Mouse (Mus musculus) heart, embryonic 13.5 days (tissue): ENCODE data around the gene Nppb. TPM values are rescaled to one million over a fixed set of nuclear protein-coding genes. Genes with fewer than 3 reads are reported as not detected.

Source experiments
- ATAC-seq: fragments of 200-750 bp; cut with Nextera tagmentation; 2 replicates; pipeline ENCODE4 v1.8.0; 2017; ENCODE audit warnings: moderate TSS enrichment; ENCODE audit not compliant: insufficient number of reproducible peaks, low FRiP score, low TSS enrichment; ENCODE audit errors: extremely low read depth
- H3K27ac ChIP-seq: fragments of 300-500 bp; sonication (generic); replicated peaks from 2 replicates; pipeline ENCODE4 v1.5.1; 2015; ENCODE audit warnings: moderate library complexity, mild to moderate bottlenecking, inconsistent platforms
- H3K27me3 ChIP-seq: fragments of 300-500 bp; sonication (generic); replicated peaks from 2 replicates; pipeline ENCODE4 v1.6.1; 2015; ENCODE audit warnings: mild to moderate bottlenecking, inconsistent platforms
- H3K36me3 ChIP-seq: fragments of 300-500 bp; sonication (generic); 2 replicates; pipeline ENCODE4 v1.6.1; 2015; ENCODE audit warnings: mild to moderate bottlenecking, inconsistent platforms
- H3K4me1 ChIP-seq: fragments of 300-500 bp; sonication (generic); 2 replicates; pipeline ENCODE4 v1.6.1; 2015; ENCODE audit warnings: inconsistent platforms
- H3K4me2 ChIP-seq: fragments of 300-500 bp; sonication (generic); 2 replicates; pipeline ENCODE4 v1.6.1; 2015; ENCODE audit warnings: inconsistent platforms, mild to moderate bottlenecking, moderate library complexity
- H3K4me3 ChIP-seq: fragments of 300-500 bp; sonication (generic); 2 replicates; pipeline ENCODE4 v1.5.1; 2015; ENCODE audit warnings: moderate library complexity, mild to moderate bottlenecking, inconsistent platforms
- H3K9ac ChIP-seq: fragments of 300-500 bp; sonication (generic); 2 replicates; pipeline ENCODE4 v1.6.1; 2015; ENCODE audit warnings: inconsistent platforms, mild to moderate bottlenecking, moderate library complexity
- H3K9me3 ChIP-seq: fragments of 300-500 bp; sonication (generic); 2 replicates; pipeline ENCODE4 v1.6.1; 2016; ENCODE audit warnings: inconsistent platforms
- WGBS: fragments of 180-500 bp; shearing (Covaris S2); methylation state at CpG from one replicate; pipeline ENCODE4 v1.1.7; 2015; ENCODE audit warnings: mixed read lengths; 5-methylcytosine and 5-hydroxymethylcytosine counted together
- polyA plus RNA-seq: library from polyadenylated mRNA; unstranded; fragments of >200 nt; fragmentation: Nextera tagmentation; extraction: Ambion mirVana; gene quantifications from 2 replicates; pipeline ENCODE4 v1.2.1, GENCODE M21; 2015

The Nppb gene
- polyA plus RNA-seq, 1 experiment from 2014 or later = 187 TPM

DNA sequence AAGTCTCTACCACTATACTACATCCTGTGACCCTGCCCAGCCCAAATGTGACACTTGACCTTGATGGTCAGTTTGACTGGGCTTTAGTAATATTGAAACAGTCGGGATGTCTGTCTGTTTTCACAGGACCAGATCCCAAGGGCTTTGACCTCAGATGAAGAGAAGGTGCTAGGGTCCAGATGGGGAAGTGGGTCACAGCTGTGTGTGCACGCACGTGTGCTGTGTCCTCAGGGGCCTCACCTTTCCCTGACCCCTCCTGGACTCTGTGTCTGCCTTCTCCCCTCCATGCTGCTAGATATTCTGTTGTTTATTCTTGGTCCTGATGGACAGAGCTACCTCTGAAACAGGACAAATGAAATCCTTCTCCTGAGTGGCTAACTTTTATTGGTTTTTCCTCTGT, 25.7 kb downstream of the Nppb start:
- peaks cover 100% of the 10 kb centered on the region for H3K36me3 ChIP-seq
- H3K27me3 ChIP-seq = no peaks in the 10 kb centered on the region
- 76% methylated on average over 3 of the region's 3 CpGs for WGBS
- no peaks in the 10 kb centered on the region for H3K9me3 ChIP-seq
- H3K4me3 ChIP-seq = no peak overlapping the region
- H3K27ac ChIP-seq = no peak overlapping the region
- H3K4me2 ChIP-seq = no peak overlapping the region
- H3K4me1 ChIP-seq = no peaks in the 10 kb centered on the region
- H3K9ac ChIP-seq = no peak overlapping the region
- ATAC-seq = no peak

DNA sequence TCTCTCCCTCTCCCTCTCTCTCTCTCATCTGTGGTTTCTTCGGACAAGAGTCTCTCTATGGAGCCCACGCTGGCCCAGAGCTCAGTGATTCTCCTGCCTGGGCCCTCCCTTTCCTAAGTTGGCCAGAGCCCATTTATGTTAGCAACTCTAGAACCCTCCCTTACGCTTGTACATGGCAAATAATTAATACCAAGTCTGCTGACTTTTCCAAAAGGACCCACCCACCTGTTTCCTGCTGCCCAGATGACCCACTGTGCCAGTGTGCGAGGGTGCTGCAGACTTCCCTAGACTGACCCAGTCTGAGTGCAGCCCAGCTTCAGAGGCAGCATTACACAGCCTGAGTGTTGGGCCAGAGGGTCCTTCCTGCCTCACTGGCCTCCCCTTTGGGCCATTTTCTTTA, 26.6 kb downstream of the Nppb start:
- H3K9ac ChIP-seq = no peak overlapping the region
- no peaks in the 10 kb centered on the region for H3K4me1 ChIP-seq
- H3K27ac ChIP-seq = no peak overlapping the region
- no peaks in the 10 kb centered on the region for H3K27me3 ChIP-seq
- H3K4me3 ChIP-seq = no peak overlapping the region
- ATAC-seq = no peak
- peaks cover 100% of the 10 kb centered on the region for H3K36me3 ChIP-seq
- WGBS = 82% methylated on average over 4 of the region's 4 CpGs
- no peak overlapping the region for H3K4me2 ChIP-seq
- H3K9me3 ChIP-seq = no peaks in the 10 kb centered on the region

- Histone ChIP-seq H3K36me3 (peaks cover 99% of the 10 kb centered on the region), H3K27me3 (no peaks in the 10 kb centered on the region), H3K27ac (no peak overlapping the region), H3K4me3 (no peak overlapping the region), H3K4me1 (no peaks in the 10 kb centered on the region), H3K4me2 (no peak overlapping the region), H3K9ac (no peak overlapping the region), H3K9me3 (no peaks in the 10 kb centered on the region)
- ATAC-seq = no peak
- WGBS = 78% methylated on average over 10 of the region's 10 CpGs
Measured at GRCm38 (mm10) chr4:148015418-148015817, 29.8 kb downstream of the Nppb start.

DNA sequence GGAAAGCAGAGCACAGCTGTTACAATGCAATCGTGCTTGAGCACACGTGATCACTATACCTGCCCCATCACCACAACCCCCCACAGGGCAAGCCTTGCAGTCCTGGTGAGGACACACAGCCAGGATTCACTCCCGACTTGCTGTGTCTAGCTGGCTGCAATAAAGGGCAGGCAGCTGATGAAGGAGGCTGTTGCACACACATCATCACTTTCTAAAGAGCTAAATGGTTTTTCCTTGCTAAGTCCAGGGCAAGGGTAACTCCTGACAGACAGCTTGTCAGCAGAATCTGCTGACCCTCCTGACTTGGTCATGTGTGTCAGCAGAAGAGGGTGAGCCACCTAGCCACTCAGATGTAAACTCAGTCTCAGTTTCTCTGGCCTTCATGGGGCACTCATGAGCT, 31.4 kb downstream of the Nppb start:
- H3K27me3 ChIP-seq = no peaks in the 10 kb centered on the region
- H3K4me1 ChIP-seq = no peaks in the 10 kb centered on the region
- 65% methylated on average over 3 of the region's 3 CpGs for WGBS
- H3K4me2 ChIP-seq = no peak overlapping the region
- no peak overlapping the region for H3K4me3 ChIP-seq
- no peak for ATAC-seq
- H3K27ac ChIP-seq = no peak overlapping the region
- no peaks in the 10 kb centered on the region for H3K9me3 ChIP-seq
- peaks cover 99% of the 10 kb centered on the region for H3K36me3 ChIP-seq
- no peak overlapping the region for H3K9ac ChIP-seq

- H3K36me3 ChIP-seq = peaks cover 99% of the 10 kb centered on the region
- 83% methylated on average over 2 of the region's 2 CpGs for WGBS
Measured at GRCm38 (mm10) chr4:148018410-148018809, 32.8 kb downstream of the Nppb start.

GRCm38 (mm10) chr4:148024003-148024402, 38.4 kb downstream of the Nppb start:
- Histone ChIP-seq H3K4me1 (no peaks in the 10 kb centered on the region), H3K4me2 (no peak overlapping the region), H3K4me3 (no peak overlapping the region), H3K9ac (no peak overlapping the region), H3K36me3 (peaks cover 96% of the 10 kb centered on the region), H3K27me3 (no peaks in the 10 kb centered on the region), H3K9me3 (no peaks in the 10 kb centered on the region), H3K27ac (no peak overlapping the region)
- ATAC-seq = no peak
- WGBS = 82% methylated on average over 3 of the region's 3 CpGs

More at GRCm38 (mm10) chr4:148018410-148018809, 32.8 kb downstream of the Nppb start:
- no peaks in the 10 kb centered on the region for H3K9me3 ChIP-seq
- no peak overlapping the region for H3K9ac ChIP-seq
- no peaks in the 10 kb centered on the region for H3K4me1 ChIP-seq
- no peak overlapping the region for H3K4me3 ChIP-seq
- H3K27ac ChIP-seq = no peak overlapping the region
- H3K4me2 ChIP-seq = no peak overlapping the region
- no peaks in the 10 kb centered on the region for H3K27me3 ChIP-seq
- no peak for ATAC-seq

DNA sequence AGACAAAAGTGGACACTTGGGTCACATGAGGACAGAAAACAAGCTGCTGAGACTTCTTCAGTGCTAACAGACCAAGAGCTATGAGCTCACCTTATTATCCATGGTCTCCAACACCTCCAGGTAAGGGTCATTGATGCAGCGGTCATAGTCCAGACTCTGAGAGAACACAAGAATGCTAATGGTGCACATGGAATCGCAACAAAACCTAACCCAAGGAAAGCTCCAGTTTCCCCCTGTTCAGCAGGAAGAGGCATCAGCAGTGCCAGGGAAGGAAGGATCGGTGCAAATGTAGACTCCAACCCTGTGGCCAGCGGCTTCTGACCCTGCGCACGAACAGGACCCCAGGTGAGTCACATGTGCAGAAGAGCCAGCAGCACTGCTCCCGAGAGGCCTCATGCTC, 43.7 kb downstream of the Nppb start:
- Histone ChIP-seq H3K36me3 (peaks cover 71% of the 10 kb centered on the region), H3K4me3 (no peak overlapping the region), H3K27me3 (no peaks in the 10 kb centered on the region), H3K4me2 (no peak overlapping the region), H3K4me1 (no peaks in the 10 kb centered on the region), H3K9ac (no peak overlapping the region), H3K27ac (no peak overlapping the region), H3K9me3 (no peaks in the 10 kb centered on the region)
- ATAC-seq = no peak
- 93% methylated on average over 7 of the region's 7 CpGs for WGBS

- Histone ChIP-seq H3K4me2 (no peak overlapping the region), H3K27me3 (no peaks in the 10 kb centered on the region), H3K36me3 (peaks cover 71% of the 10 kb centered on the region), H3K4me1 (no peaks in the 10 kb centered on the region), H3K27ac (no peak overlapping the region), H3K9ac (no peak overlapping the region), H3K9me3 (no peaks in the 10 kb centered on the region), H3K4me3 (no peak overlapping the region)
- 93% methylated on average over 5 of the region's 5 CpGs for WGBS
- ATAC-seq = no peak
Measured at GRCm38 (mm10) chr4:148030506-148030905, 44.9 kb downstream of the Nppb start.

- H3K9me3 ChIP-seq = no peaks in the 10 kb centered on the region
- peaks cover 10% of the 10 kb centered on the region for H3K4me1 ChIP-seq
- H3K27me3 ChIP-seq = no peaks in the 10 kb centered on the region
- no peak overlapping the region for H3K4me3 ChIP-seq
- H3K36me3 ChIP-seq = peaks cover 49% of the 10 kb centered on the region
- no peak for ATAC-seq
- H3K4me2 ChIP-seq = no peak overlapping the region
- no peak overlapping the region for H3K9ac ChIP-seq
- no peak overlapping the region for H3K27ac ChIP-seq
- WGBS = 82% methylated on average over 7 of the region's 7 CpGs
Measured at GRCm38 (mm10) chr4:148033858-148034410, 48.3 kb downstream of the Nppb start.

DNA sequence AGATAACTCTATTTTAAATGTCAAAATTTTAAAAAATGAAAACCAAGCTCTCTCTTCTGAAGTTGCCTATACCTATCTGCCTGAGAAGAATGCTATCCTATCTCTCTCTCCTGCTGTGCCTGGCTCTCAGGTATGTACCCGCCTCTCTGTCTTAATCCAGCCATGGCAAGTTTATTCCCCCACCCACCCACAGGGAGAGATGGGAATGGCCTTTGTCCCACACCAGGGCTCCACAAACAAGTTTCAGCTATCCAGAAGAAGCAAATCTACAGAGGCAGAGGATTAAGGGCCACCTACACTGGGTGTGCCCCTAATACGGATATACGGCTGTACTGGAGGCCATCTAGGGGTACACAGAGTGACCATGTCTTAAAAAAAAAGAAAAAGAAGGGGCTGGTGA, 49.9 kb downstream of the Nppb start:
- no peak overlapping the region for H3K4me3 ChIP-seq
- WGBS = 79% methylated on average over 3 of the region's 3 CpGs
- H3K9me3 ChIP-seq = no peaks in the 10 kb centered on the region
- no peak overlapping the region for H3K27ac ChIP-seq
- H3K36me3 ChIP-seq = peaks cover 38% of the 10 kb centered on the region
- no peaks in the 10 kb centered on the region for H3K27me3 ChIP-seq
- H3K4me1 ChIP-seq = peaks cover 24% of the 10 kb centered on the region
- H3K4me2 ChIP-seq = no peak overlapping the region
- H3K9ac ChIP-seq = no peak overlapping the region
- no peak for ATAC-seq
